Mouse (Mus musculus) hindbrain, embryonic 11.5 days (tissue): ENCODE measurements around the gene Rps6kc1. TPM values are rescaled to one million over a fixed set of nuclear protein-coding genes. Genes with fewer than 3 reads are reported as not detected.

ENCODE experiments used
- ATAC-seq: fragments of 200-750 bp; cut with Nextera tagmentation; 2 replicates; pipeline ENCODE4 v1.8.0; 2017; ENCODE audit warnings: mild to moderate bottlenecking, moderate TSS enrichment, moderate library complexity; ENCODE audit not compliant: low FRiP score
- DNase-seq: peaks from one replicate; pipeline ENCODE4 v3.0.0-alpha.2; 2015; ENCODE audit warnings: low spot score
- H3K27ac ChIP-seq: fragments of 300-500 bp; sonication (generic); 2 replicates; pipeline ENCODE4 v1.5.1; 2014; ENCODE audit warnings: mild to moderate bottlenecking, low read depth, low read length
- H3K27me3 ChIP-seq: fragments of 300-500 bp; sonication (generic); 2 replicates; pipeline ENCODE4 v1.6.1; 2014; ENCODE audit warnings: mild to moderate bottlenecking, low read length, moderate library complexity, mixed read lengths; ENCODE audit not compliant: control insufficient read depth, insufficient read depth
- H3K36me3 ChIP-seq: fragments of 300-500 bp; sonication (generic); 2 replicates; pipeline ENCODE4 v1.6.1; 2014; ENCODE audit warnings: mild to moderate bottlenecking, low read length, moderate library complexity, mixed read lengths; ENCODE audit not compliant: control insufficient read depth, insufficient read depth
- H3K4me1 ChIP-seq: fragments of 300-500 bp; sonication (generic); replicated peaks from 2 replicates; pipeline ENCODE4 v1.6.1; 2014; ENCODE audit warnings: low read length, mixed read lengths; ENCODE audit not compliant: control insufficient read depth, insufficient read depth
- H3K4me2 ChIP-seq: fragments of 300-500 bp; sonication (generic); replicated peaks from 2 replicates; pipeline ENCODE4 v1.6.1; 2014; ENCODE audit warnings: mild to moderate bottlenecking, low read depth, low read length
- H3K4me3 ChIP-seq: fragments of 300-500 bp; sonication (generic); 2 replicates; pipeline ENCODE4 v1.5.1; 2014; ENCODE audit warnings: low read depth, low read length
- H3K9ac ChIP-seq: fragments of 300-500 bp; sonication (generic); 2 replicates; pipeline ENCODE4 v1.6.1; 2014; ENCODE audit warnings: low read depth, low read length
- H3K9me3 ChIP-seq: fragments of 300-500 bp; sonication (generic); 2 replicates; pipeline ENCODE4 v1.6.1; 2016; ENCODE audit warnings: low read length; ENCODE audit not compliant: control insufficient read depth
- WGBS: fragments of 180-500 bp; shearing (Covaris S2); extraction: QIAGEN DNeasy Blood & Tissue Kit; methylation state at CpG from one replicate; pipeline ENCODE4 v1.1.7; 2014; 5-methylcytosine and 5-hydroxymethylcytosine counted together
- polyA plus RNA-seq: library from polyadenylated mRNA; unstranded; fragments of >200 nt; fragmentation: Nextera tagmentation; extraction: Ambion mirVana; gene quantifications from 2 replicates; pipeline ENCODE4 v1.2.1, GENCODE M21; 2014

Gene Rps6kc1
- polyA plus RNA-seq, 1 experiment from 2014 or later: 19.0 TPM

GRCm38 (mm10) chr1:190723926-190724430 lies 187.6 kb downstream of the Rps6kc1 start:
- no peak overlapping the region for H3K4me2 ChIP-seq
- DNase-seq: no peak
- H3K9me3 ChIP-seq: no peaks in the 10 kb centered on the region
- no peak for ATAC-seq
- H3K9ac ChIP-seq: no peak overlapping the region
- no peaks in the 10 kb centered on the region for H3K4me1 ChIP-seq
- no peak overlapping the region for H3K27ac ChIP-seq
- H3K36me3 ChIP-seq: no peaks in the 10 kb centered on the region
- no peak overlapping the region for H3K4me3 ChIP-seq
- WGBS: 80% methylated on average over 7 of the region's 7 CpGs
- no peaks in the 10 kb centered on the region for H3K27me3 ChIP-seq

DNA sequence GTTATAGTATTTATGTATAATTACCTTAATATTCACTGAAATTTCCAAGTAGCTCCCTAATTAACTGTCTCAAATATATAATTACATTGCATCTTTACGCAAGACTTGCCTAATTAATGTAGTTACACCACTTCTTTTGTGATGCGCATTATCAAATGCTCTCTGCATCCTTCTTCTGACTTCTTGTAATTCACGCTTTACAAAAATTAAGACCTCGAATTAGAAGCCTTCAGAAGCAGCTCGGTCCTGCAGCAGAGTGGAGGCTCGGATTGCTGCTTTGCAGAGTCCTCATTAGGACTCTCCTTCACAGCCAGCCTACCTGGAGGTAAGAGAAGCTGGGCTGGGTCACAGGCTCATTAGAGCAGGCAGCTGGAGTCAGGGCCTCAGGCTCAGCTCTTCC lies 197.7 kb downstream of the Rps6kc1 start:
- Histone ChIP-seq H3K4me2 (no peak overlapping the region), H3K36me3 (no peaks in the 10 kb centered on the region), H3K27me3 (no peaks in the 10 kb centered on the region), H3K9me3 (no peaks in the 10 kb centered on the region), H3K27ac (no peak overlapping the region), H3K9ac (no peak overlapping the region), H3K4me3 (no peak overlapping the region), H3K4me1 (no peaks in the 10 kb centered on the region)
- ATAC-seq: no peak
- DNase-seq: no peak
- WGBS: 79% methylated on average over 6 of the region's 6 CpGs

DNA sequence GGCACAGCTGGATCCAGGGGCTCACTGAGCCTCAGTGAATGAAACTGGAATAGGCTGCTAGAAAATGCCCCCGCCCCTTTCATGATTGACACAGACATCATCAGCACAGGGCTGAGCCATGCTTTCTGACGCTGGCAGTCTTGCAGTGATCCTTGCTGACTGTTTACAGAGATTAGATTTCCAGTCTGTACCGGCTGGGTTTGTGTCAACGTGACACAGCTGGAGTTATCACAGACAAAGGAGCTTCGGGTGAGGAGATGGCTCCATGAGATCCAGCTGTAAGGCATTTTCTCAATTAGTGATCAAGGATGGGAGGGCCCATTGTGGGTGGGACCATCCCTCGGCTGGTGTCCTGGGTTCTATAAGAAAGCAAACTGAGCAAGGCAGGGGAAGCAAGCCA lies 214.0 kb downstream of the Rps6kc1 start:
- Histone ChIP-seq H3K4me2 (no peak overlapping the region), H3K27me3 (no peaks in the 10 kb centered on the region), H3K4me1 (no peaks in the 10 kb centered on the region), H3K9me3 (no peaks in the 10 kb centered on the region), H3K36me3 (no peaks in the 10 kb centered on the region), H3K4me3 (no peak overlapping the region), H3K9ac (no peak overlapping the region), H3K27ac (no peak overlapping the region)
- 28% methylated on average over 6 of the region's 6 CpGs for WGBS
- ATAC-seq (no peak), DNase-seq (no peak)

DNA sequence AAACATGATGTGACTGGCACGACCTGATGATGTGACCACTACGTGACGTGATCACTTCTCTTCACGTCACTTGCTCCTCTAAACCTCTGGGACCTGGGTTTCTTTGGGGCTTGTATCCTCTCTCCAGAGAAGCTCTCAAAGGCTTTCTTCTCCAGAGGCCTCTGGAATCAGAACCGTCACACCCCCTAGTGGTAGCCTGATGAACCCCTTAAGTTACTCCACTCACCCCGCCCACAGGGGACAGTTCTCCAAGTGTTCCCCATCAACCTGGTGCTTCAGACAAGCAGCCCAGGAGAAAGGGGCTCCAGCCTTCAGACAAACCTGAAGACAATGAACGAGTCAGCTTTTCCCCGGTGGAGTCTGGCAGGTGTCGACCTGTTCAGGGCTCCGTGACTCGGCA lies 216.0 kb downstream of the Rps6kc1 start:
- Histone ChIP-seq H3K27me3 (no peaks in the 10 kb centered on the region), H3K4me1 (no peaks in the 10 kb centered on the region), H3K4me3 (no peak overlapping the region), H3K9ac (no peak overlapping the region), H3K4me2 (no peak overlapping the region), H3K36me3 (no peaks in the 10 kb centered on the region), H3K27ac (no peak overlapping the region), H3K9me3 (no peaks in the 10 kb centered on the region)
- peak; percentile 68 for DNase-seq
- ATAC-seq: peak; percentile 19; the same call in 1 of the 2 replicates
- WGBS: 59% methylated on average over 11 of the region's 11 CpGs

GRCm38 (mm10) chr1:190690528-190691262 lies 220.9 kb downstream of the Rps6kc1 start:
- Histone ChIP-seq H3K9me3 (no peaks in the 10 kb centered on the region), H3K4me2 (no peak overlapping the region), H3K4me1 (no peaks in the 10 kb centered on the region), H3K4me3 (no peak overlapping the region), H3K36me3 (no peaks in the 10 kb centered on the region), H3K27ac (no peak overlapping the region), H3K27me3 (no peaks in the 10 kb centered on the region), H3K9ac (no peak overlapping the region)
- no peak for ATAC-seq
- WGBS: 82% methylated on average over 29 of the region's 29 CpGs
- DNase-seq: no peak

- H3K27me3 ChIP-seq: no peaks in the 10 kb centered on the region
- no peaks in the 10 kb centered on the region for H3K9me3 ChIP-seq
- H3K9ac ChIP-seq: no peak overlapping the region
- 86% methylated on average over 7 of the region's 7 CpGs for WGBS
- no peak overlapping the region for H3K4me3 ChIP-seq
- H3K4me1 ChIP-seq: 0 out of 2 replicates have a peak, but pooled peaks cover 2% of the 10 kb centered on the region
- no peak overlapping the region for H3K27ac ChIP-seq
- no peaks in the 10 kb centered on the region for H3K36me3 ChIP-seq
- DNase-seq (no peak), ATAC-seq (no peak)
- H3K4me2 ChIP-seq: no peak overlapping the region
Observed at GRCm38 (mm10) chr1:190683060-190683459, 228.5 kb downstream of the Rps6kc1 start.

GRCm38 (mm10) chr1:190682021-190682926 lies 229.3 kb downstream of the Rps6kc1 start:
- Histone ChIP-seq H3K36me3 (no peaks in the 10 kb centered on the region), H3K9me3 (no peaks in the 10 kb centered on the region), H3K4me3 (no peak overlapping the region), H3K4me2 (no peak overlapping the region; the same call in 1 of the 2 replicates), H3K27me3 (no peaks in the 10 kb centered on the region), H3K27ac (no peak overlapping the region), H3K9ac (no peak overlapping the region), H3K4me1 (0 out of 2 replicates have a peak, but pooled peaks cover 2% of the 10 kb centered on the region)
- 44% methylated on average over 25 of the region's 25 CpGs for WGBS
- peak; percentile 68 for ATAC-seq
- peak; percentile 41 for DNase-seq

GRCm38 (mm10) chr1:190675455-190675854 lies 236.1 kb downstream of the Rps6kc1 start:
- no peak for ATAC-seq
- DNase-seq: no peak
- no peak overlapping the region for H3K4me3 ChIP-seq
- no peak overlapping the region for H3K27ac ChIP-seq
- H3K9ac ChIP-seq: no peak overlapping the region
- H3K27me3 ChIP-seq: no peaks in the 10 kb centered on the region
- H3K36me3 ChIP-seq: no peaks in the 10 kb centered on the region
- H3K9me3 ChIP-seq: no peaks in the 10 kb centered on the region
- 78% methylated on average over 3 of the region's 3 CpGs for WGBS
- no peak overlapping the region for H3K4me2 ChIP-seq
- H3K4me1 ChIP-seq: no peaks in the 10 kb centered on the region
